Mouse (Mus musculus): Measurements from ENCODE around the gene Nab1. TPM values are rescaled to one million over a fixed set of nuclear protein-coding genes. Genes with fewer than 3 reads are reported as not detected.

The Nab1 gene
- polyA plus RNA-seq, 1 experiment from 2014 or later: 11.8 TPM

- no peaks in the 10 kb centered on the region for H3K36me3 ChIP-seq (ENCODE audit: control insufficient read depth, insufficient read depth)
- peaks cover 7% of the 10 kb centered on the region; the same call in 1 of the 2 replicates for H3K4me1 ChIP-seq (replicated peaks; ENCODE audit: control insufficient read depth, insufficient read depth, low read length)
- 0 out of 2 replicates have a peak overlapping the region, but pooled peaks have one; percentile 57 for H3K27ac ChIP-seq (ENCODE audit: low read length)
- no peaks in the 10 kb centered on the region for H3K27me3 ChIP-seq (replicated peaks; ENCODE audit: control insufficient read depth, insufficient read depth, low read length)
- no peak for ATAC-seq
- no peaks in the 10 kb centered on the region for H3K9me3 ChIP-seq (ENCODE audit: control insufficient read depth, low read length)
- peak overlapping the region; percentile 59 for H3K4me2 ChIP-seq (ENCODE audit: low read length)
- H3K9ac ChIP-seq (replicated peaks; ENCODE audit: low read depth, low read length): 0 out of 2 replicates have a peak overlapping the region, but pooled peaks have one; percentile 41
- peak overlapping the region; percentile 73 for H3K4me3 ChIP-seq (replicated peaks; ENCODE audit: low read length)
- WGBS: 10% methylated on average over 6 of the region's 6 CpGs
These were observed 1.6 kb downstream of the Nab1 start for GRCm38 (mm10) chr1:52498786-52499450.

DNA sequence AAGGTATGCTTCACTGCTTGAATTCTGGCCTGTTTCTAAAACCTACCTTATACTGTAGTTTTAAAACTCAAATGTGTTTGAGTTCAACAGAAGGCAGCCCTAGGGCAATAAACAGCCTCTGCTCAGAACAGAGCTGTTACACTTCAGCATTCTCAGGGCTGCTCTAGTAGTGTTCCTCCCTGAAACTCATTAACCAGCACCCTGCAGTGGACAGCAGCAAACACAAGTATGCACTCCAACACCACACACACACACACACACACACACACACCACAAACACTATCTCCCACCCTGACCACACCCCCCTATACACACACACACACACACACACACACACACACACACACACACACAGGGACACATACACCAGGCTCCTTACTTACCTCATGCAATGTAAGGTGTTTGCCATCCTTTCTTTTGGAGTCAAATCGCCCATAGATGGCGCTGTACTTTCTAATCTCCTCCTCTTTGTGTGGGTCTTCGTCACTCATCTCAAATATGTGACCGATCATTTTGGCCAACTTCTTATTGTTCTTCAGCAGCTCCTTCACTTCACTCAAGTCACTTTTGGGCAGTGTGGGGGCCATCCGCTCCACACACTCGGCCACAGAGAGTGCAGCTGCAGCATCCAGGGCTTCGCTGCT is 10.8 kb downstream of the Nab1 start:
- WGBS: 67% methylated on average over 7 of the region's 7 CpGs
- no peaks in the 10 kb centered on the region for H3K4me1 ChIP-seq (replicated peaks; ENCODE audit: control insufficient read depth, insufficient read depth, low read length)
- peak; percentile 38 for ATAC-seq

GRCm38 (mm10) chr1:52484980-52485379 is 15.5 kb downstream of the Nab1 start:
- Histone ChIP-seq H3K4me1 (replicated peaks; ENCODE audit: control insufficient read depth, insufficient read depth, low read length) (no peaks in the 10 kb centered on the region), H3K36me3 (ENCODE audit: control insufficient read depth, insufficient read depth) (peaks cover 7% of the 10 kb centered on the region), H3K9ac (replicated peaks; ENCODE audit: low read depth, low read length) (no peak overlapping the region), H3K9me3 (ENCODE audit: control insufficient read depth, low read length) (no peaks in the 10 kb centered on the region), H3K4me2 (ENCODE audit: low read length) (no peak overlapping the region), H3K4me3 (replicated peaks; ENCODE audit: low read length) (no peak overlapping the region), H3K27me3 (replicated peaks; ENCODE audit: control insufficient read depth, insufficient read depth, low read length) (no peaks in the 10 kb centered on the region), H3K27ac (ENCODE audit: low read length) (no peak overlapping the region)
- ATAC-seq: no peak
- WGBS: 97% methylated on average over 4 of the region's 4 CpGs

More for the DNA sequence above, 10.8 kb downstream of the Nab1 start:
- Histone ChIP-seq H3K27me3 (replicated peaks; ENCODE audit: control insufficient read depth, insufficient read depth, low read length) (no peaks in the 10 kb centered on the region), H3K4me3 (replicated peaks; ENCODE audit: low read length) (no peak overlapping the region), H3K9me3 (ENCODE audit: control insufficient read depth, low read length) (no peaks in the 10 kb centered on the region), H3K9ac (replicated peaks; ENCODE audit: low read depth, low read length) (no peak overlapping the region), H3K27ac (ENCODE audit: low read length) (no peak overlapping the region), H3K4me2 (ENCODE audit: low read length) (no peak overlapping the region), H3K36me3 (ENCODE audit: control insufficient read depth, insufficient read depth) (peaks cover 7% of the 10 kb centered on the region)

DNA sequence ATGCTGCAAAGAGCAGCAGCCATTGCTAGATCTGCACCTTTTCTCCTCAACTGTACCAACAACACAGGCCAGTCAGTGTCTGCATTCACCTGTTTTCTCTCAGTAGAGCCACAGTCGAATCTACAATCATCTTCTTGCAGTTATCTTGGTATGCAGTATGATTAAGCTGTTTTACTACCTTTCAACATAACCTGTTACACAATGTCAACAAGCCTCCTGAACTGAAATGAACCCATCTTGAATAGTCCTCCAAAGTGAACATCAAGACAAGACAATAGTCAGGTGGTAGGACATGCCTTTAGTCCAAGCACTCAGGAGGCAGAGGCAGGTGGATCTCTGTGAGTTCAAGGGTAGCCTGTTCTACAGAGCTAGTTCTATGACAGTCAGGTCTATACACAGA is 26.2 kb downstream of the Nab1 start:
- no peak for ATAC-seq
- Histone ChIP-seq H3K9ac (replicated peaks; ENCODE audit: low read depth, low read length) (no peak overlapping the region), H3K27ac (ENCODE audit: low read length) (no peak overlapping the region), H3K27me3 (replicated peaks; ENCODE audit: control insufficient read depth, insufficient read depth, low read length) (no peaks in the 10 kb centered on the region), H3K36me3 (ENCODE audit: control insufficient read depth, insufficient read depth) (peaks cover 5% of the 10 kb centered on the region; the same call in 1 of the 2 replicates), H3K4me2 (ENCODE audit: low read length) (no peak overlapping the region), H3K4me1 (replicated peaks; ENCODE audit: control insufficient read depth, insufficient read depth, low read length) (0 out of 2 replicates have a peak, but pooled peaks cover 2% of the 10 kb centered on the region), H3K4me3 (replicated peaks; ENCODE audit: low read length) (no peak overlapping the region), H3K9me3 (ENCODE audit: control insufficient read depth, low read length) (no peaks in the 10 kb centered on the region)
- WGBS: 91% methylated on average over 1 of the region's 1 CpGs

DNA sequence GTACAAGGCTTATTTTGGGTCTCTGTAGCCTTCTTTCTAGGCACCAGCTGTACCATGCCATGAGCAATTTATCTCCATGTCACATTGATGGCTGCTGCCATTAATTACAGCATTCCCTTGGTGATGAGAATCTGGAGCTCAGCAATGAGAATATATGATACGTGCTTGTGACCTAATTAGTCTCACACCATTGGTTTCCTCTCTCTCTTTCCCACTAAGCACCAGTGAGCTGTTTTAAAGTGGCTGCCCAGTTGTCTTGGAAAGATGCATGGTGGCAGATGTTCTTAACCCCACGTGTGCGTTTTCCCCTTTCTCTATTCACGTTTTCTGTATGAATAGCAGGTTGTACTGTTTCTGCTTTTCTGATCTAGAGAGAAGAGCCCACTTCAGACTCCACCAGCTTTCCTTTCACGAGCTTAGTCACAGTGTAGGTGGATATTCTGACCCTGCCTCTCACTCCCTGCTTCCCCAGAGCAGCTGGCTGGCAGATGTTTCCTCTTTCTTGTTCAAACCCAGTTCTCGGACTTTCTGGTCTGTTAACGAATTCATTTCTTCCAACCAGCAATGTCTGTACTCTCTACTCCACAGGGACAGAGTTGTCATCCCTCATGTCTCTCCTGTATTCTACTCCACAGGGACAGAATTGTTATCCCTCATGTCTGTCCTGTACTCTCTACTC is 29.5 kb downstream of the Nab1 start:
- Histone ChIP-seq H3K4me3 (replicated peaks; ENCODE audit: low read length) (no peak overlapping the region), H3K9ac (replicated peaks; ENCODE audit: low read depth, low read length) (no peak overlapping the region), H3K27ac (ENCODE audit: low read length) (no peak overlapping the region), H3K27me3 (replicated peaks; ENCODE audit: control insufficient read depth, insufficient read depth, low read length) (no peaks in the 10 kb centered on the region), H3K4me2 (ENCODE audit: low read length) (no peak overlapping the region), H3K4me1 (replicated peaks; ENCODE audit: control insufficient read depth, insufficient read depth, low read length) (0 out of 2 replicates have a peak, but pooled peaks cover 2% of the 10 kb centered on the region), H3K36me3 (ENCODE audit: control insufficient read depth, insufficient read depth) (no peaks in the 10 kb centered on the region), H3K9me3 (ENCODE audit: control insufficient read depth, low read length) (no peaks in the 10 kb centered on the region)
- peak; percentile 55; the same call in 1 of the 2 replicates for ATAC-seq
- 36% methylated on average over 7 of the region's 7 CpGs for whole genome bisulfite sequencing

DNA sequence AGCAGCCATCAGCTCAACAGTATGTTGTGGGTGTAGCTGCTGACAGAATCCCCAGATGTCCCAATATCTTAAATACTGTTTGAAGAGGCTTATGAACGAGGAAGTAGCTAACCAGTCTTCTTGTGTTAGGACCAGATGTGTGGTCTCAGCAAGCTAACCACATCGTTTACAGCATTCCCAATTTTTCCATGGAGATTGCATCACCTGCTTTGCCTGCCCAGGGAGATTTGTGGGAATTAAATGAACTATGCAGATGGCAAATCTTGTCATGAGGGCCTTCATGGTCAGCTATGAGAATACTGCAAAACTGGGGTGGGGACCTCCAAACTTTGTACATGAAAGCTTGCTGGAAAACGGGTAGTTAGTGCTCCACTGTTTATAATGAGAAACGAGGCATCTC is 30.2 kb downstream of the Nab1 start:
- no peak for ATAC-seq
- Histone ChIP-seq H3K4me2 (ENCODE audit: low read length) (no peak overlapping the region), H3K36me3 (ENCODE audit: control insufficient read depth, insufficient read depth) (no peaks in the 10 kb centered on the region), H3K4me1 (replicated peaks; ENCODE audit: control insufficient read depth, insufficient read depth, low read length) (peaks cover 4% of the 10 kb centered on the region), H3K27ac (ENCODE audit: low read length) (no peak overlapping the region), H3K9ac (replicated peaks; ENCODE audit: low read depth, low read length) (no peak overlapping the region), H3K27me3 (replicated peaks; ENCODE audit: control insufficient read depth, insufficient read depth, low read length) (no peaks in the 10 kb centered on the region), H3K4me3 (replicated peaks; ENCODE audit: low read length) (no peak overlapping the region), H3K9me3 (ENCODE audit: control insufficient read depth, low read length) (no peaks in the 10 kb centered on the region)
- WGBS: 42% methylated on average over 4 of the region's 4 CpGs

DNA sequence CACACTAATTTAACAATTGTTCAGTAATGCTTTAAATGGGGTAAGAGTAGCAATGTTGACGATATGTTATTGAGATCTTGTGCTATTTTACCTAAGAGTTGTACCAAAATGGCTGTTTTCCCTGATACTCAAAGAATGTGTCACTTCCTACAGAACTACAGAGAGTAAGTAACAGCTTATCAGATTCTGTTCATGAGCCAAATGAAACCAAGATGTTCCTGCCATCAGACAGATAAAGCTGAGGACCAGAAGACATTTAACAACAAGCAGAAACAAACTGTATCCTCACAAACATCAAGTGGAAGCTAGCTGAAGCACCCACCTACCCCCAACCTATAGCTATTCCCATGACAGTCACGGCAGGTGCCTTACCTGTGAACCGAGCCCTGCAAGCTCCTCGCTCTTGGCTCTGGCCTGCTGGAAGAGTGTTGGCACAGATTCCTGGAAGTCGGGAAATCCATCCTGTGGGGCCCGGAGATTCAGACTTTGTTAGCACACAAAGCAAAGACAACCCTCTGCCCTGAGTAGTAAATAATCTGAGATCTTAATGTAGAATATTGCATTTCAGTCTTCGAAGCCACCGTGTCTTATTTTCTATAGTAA is 33.9 kb downstream of the Nab1 start:
- Histone ChIP-seq H3K4me1 (replicated peaks; ENCODE audit: control insufficient read depth, insufficient read depth, low read length) (peaks cover 10% of the 10 kb centered on the region), H3K4me2 (ENCODE audit: low read length) (no peak overlapping the region), H3K27me3 (replicated peaks; ENCODE audit: control insufficient read depth, insufficient read depth, low read length) (no peaks in the 10 kb centered on the region), H3K36me3 (ENCODE audit: control insufficient read depth, insufficient read depth) (0 out of 2 replicates have a peak, but pooled peaks cover 2% of the 10 kb centered on the region), H3K9ac (replicated peaks; ENCODE audit: low read depth, low read length) (no peak overlapping the region), H3K9me3 (ENCODE audit: control insufficient read depth, low read length) (no peaks in the 10 kb centered on the region), H3K4me3 (replicated peaks; ENCODE audit: low read length) (no peak overlapping the region), H3K27ac (ENCODE audit: low read length) (no peak overlapping the region)
- ATAC-seq: no peak
- WGBS: 89% methylated on average over 8 of the region's 8 CpGs

DNA sequence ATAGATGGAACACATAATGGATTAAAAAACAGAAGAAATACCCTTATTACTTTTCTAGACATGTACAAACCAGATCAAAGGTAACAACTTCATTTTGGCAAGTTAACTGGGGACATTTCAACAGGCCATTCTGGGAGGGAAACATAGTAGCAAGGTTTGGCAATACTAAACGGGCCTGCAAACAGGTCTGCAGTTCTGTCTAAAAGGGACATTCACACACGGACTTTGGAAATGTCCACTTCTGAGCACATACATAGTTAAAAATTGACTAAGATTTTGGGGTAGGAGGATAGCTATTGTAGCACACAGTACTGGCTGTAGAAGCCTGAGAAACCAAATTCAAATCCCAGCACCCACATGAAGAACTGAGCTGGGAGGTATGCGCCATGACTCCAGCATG is 34.6 kb downstream of the Nab1 start:
- H3K9me3 ChIP-seq (ENCODE audit: control insufficient read depth, low read length): no peaks in the 10 kb centered on the region
- H3K27ac ChIP-seq (ENCODE audit: low read length): no peak overlapping the region
- ATAC-seq: no peak
- 88% methylated on average over 3 of the region's 3 CpGs for WGBS
- H3K27me3 ChIP-seq (replicated peaks; ENCODE audit: control insufficient read depth, insufficient read depth, low read length): no peaks in the 10 kb centered on the region
- peaks cover 7% of the 10 kb centered on the region for H3K4me1 ChIP-seq (replicated peaks; ENCODE audit: control insufficient read depth, insufficient read depth, low read length)
- H3K4me3 ChIP-seq (replicated peaks; ENCODE audit: low read length): no peak overlapping the region
- no peak overlapping the region for H3K9ac ChIP-seq (replicated peaks; ENCODE audit: low read depth, low read length)
- H3K4me2 ChIP-seq (ENCODE audit: low read length): no peak overlapping the region
- H3K36me3 ChIP-seq (ENCODE audit: control insufficient read depth, insufficient read depth): 0 out of 2 replicates have a peak, but pooled peaks cover 2% of the 10 kb centered on the region

GRCm38 (mm10) chr1:52465264-52465663 is 35.2 kb downstream of the Nab1 start:
- H3K4me2 ChIP-seq (ENCODE audit: low read length): no peak overlapping the region
- WGBS: 57% methylated on average over 3 of the region's 3 CpGs
- 0 out of 2 replicates have a peak, but pooled peaks cover 2% of the 10 kb centered on the region for H3K36me3 ChIP-seq (ENCODE audit: control insufficient read depth, insufficient read depth)
- H3K4me1 ChIP-seq (replicated peaks; ENCODE audit: control insufficient read depth, insufficient read depth, low read length): peaks cover 7% of the 10 kb centered on the region
- peak overlapping the region; percentile 18; the same call in 1 of the 2 replicates for H3K27ac ChIP-seq (ENCODE audit: low read length)
- H3K4me3 ChIP-seq (replicated peaks; ENCODE audit: low read length): no peak overlapping the region
- H3K27me3 ChIP-seq (replicated peaks; ENCODE audit: control insufficient read depth, insufficient read depth, low read length): no peaks in the 10 kb centered on the region
- ATAC-seq: peak; percentile 68
- no peaks in the 10 kb centered on the region for H3K9me3 ChIP-seq (ENCODE audit: control insufficient read depth, low read length)
- H3K9ac ChIP-seq (replicated peaks; ENCODE audit: low read depth, low read length): no peak overlapping the region
